Mouse (Mus musculus): ENCODE measurements around the gene Mtor. TPM values are rescaled to one million over a fixed set of nuclear protein-coding genes. Genes with fewer than 3 reads are reported as not detected.

The Mtor gene
- polyA plus RNA-seq, 2 experiments = 18.0 to 18.5 TPM

DNA sequence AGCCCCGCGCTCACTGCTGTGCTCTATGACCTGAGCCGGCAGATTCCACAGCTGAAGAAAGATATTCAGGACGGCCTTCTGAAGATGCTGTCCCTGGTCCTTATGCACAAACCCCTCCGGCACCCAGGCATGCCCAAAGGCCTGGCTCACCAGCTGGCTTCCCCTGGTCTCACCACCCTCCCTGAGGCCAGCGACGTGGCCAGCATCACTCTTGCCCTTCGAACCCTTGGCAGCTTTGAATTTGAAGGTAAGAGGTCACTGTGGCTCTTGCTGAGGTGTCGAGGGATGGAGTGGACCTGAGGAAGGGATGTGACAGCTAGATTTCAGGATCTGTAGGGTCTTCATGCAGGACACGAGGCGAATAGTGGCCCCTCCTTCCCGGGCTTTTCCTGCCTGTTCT, 15.9 kb downstream of the Mtor start:
- Histone ChIP-seq H3K4me2 (replicated peaks; ENCODE audit: low read depth, low read length, severe bottlenecking) (no peak overlapping the region), H3K27ac (replicated peaks; ENCODE audit: low read depth, low read length) (no peak overlapping the region), H3K9ac (ENCODE audit: low read depth, low read length, severe bottlenecking) (no peak overlapping the region), H3K4me3 (replicated peaks; ENCODE audit: low read length) (no peak overlapping the region), H3K4me1 (ENCODE audit: control insufficient read depth, insufficient read depth, low read length) (no peaks in the 10 kb centered on the region), H3K9me3 (ENCODE audit: control insufficient read depth, low read length) (no peaks in the 10 kb centered on the region), H3K36me3 (ENCODE audit: control insufficient read depth, insufficient read depth, low read length) (peaks cover 88% of the 10 kb centered on the region), H3K27me3 (ENCODE audit: control insufficient read depth, insufficient read depth, low read length) (no peaks in the 10 kb centered on the region)
- 95% methylated on average over 12 of the region's 12 CpGs for WGBS
- DNase-seq (ENCODE audit: low spot score) (no peak), ATAC-seq (ENCODE audit: low FRiP score, low read depth) (no peak)
- no peak for TF ChIP-seq POLR2A (IDR thresholded peaks at IDR 0.05; ENCODE audit: borderline replicate concordance, extremely low read depth, insufficient read depth, insufficient read length)

DNA sequence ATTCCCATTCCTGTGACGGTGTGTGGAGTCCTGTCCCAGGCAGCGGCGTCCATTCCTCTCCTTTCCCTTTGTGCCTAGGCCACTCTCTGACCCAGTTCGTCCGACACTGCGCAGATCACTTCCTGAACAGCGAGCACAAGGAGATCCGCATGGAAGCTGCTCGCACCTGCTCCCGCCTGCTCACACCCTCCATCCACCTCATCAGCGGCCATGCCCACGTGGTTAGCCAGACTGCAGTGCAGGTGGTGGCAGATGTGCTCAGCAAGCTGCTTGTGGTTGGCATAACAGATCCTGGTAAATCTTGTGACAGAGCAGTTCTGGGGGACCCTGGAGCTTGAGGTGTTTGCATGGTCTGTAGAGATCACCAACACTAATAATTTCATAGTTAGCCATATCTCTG, 16.5 kb downstream of the Mtor start:
- Histone ChIP-seq H3K4me3 (replicated peaks; ENCODE audit: low read length) (no peak overlapping the region), H3K4me1 (ENCODE audit: control insufficient read depth, insufficient read depth, low read length) (no peaks in the 10 kb centered on the region), H3K4me2 (replicated peaks; ENCODE audit: low read depth, low read length, severe bottlenecking) (no peak overlapping the region), H3K9me3 (ENCODE audit: control insufficient read depth, low read length) (no peaks in the 10 kb centered on the region), H3K9ac (ENCODE audit: low read depth, low read length, severe bottlenecking) (no peak overlapping the region), H3K27me3 (ENCODE audit: control insufficient read depth, insufficient read depth, low read length) (no peaks in the 10 kb centered on the region), H3K27ac (replicated peaks; ENCODE audit: low read depth, low read length) (no peak overlapping the region), H3K36me3 (ENCODE audit: control insufficient read depth, insufficient read depth, low read length) (peaks cover 89% of the 10 kb centered on the region)
- TF ChIP-seq POLR2A (IDR thresholded peaks at IDR 0.05; ENCODE audit: borderline replicate concordance, extremely low read depth, insufficient read depth, insufficient read length) = no peak
- ATAC-seq (ENCODE audit: low FRiP score, low read depth) (no peak), DNase-seq (ENCODE audit: low spot score) (no peak)
- 97% methylated on average over 12 of the region's 12 CpGs for WGBS

DNA sequence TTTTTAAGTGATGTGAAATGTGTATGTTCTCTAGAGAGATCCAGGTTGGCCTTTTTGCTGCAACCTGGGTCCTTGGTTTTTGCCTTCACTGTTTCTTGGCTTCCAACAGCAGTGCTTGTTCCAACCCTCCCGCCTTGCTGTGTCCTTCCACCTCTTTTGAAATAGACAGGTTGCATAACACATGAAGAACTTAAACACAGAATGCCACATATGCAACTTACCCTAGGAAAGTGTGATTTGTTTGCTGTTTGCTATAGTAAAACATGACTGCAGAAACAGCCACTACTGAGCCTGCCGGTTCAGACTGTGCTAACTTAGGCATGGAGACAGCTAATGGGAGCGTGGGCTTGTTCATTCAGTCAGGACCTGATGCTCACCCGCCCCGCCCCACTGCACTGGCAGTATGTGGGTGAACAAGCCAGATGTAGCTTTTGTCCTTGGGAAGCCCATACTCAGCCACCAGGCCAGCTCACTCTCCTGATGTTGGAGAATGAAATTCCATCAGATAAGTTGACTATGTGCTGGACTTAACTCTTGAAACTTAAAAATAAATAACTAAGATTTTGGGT, 18.2 kb downstream of the Mtor start:
- Histone ChIP-seq H3K4me3 (replicated peaks; ENCODE audit: low read length) (no peak overlapping the region), H3K4me1 (ENCODE audit: control insufficient read depth, insufficient read depth, low read length) (peaks cover 5% of the 10 kb centered on the region; the same call in 1 of the 2 replicates), H3K36me3 (ENCODE audit: control insufficient read depth, insufficient read depth, low read length) (peaks cover 91% of the 10 kb centered on the region), H3K27ac (replicated peaks; ENCODE audit: low read depth, low read length) (no peak overlapping the region), H3K27me3 (ENCODE audit: control insufficient read depth, insufficient read depth, low read length) (no peaks in the 10 kb centered on the region), H3K9ac (ENCODE audit: low read depth, low read length, severe bottlenecking) (no peak overlapping the region), H3K9me3 (ENCODE audit: control insufficient read depth, low read length) (no peaks in the 10 kb centered on the region), H3K4me2 (replicated peaks; ENCODE audit: low read depth, low read length, severe bottlenecking) (no peak overlapping the region)
- DNase-seq (ENCODE audit: low spot score) (no peak), ATAC-seq (ENCODE audit: low FRiP score, low read depth) (no peak)
- WGBS = 92% methylated on average over 5 of the region's 5 CpGs
- no peak for TF ChIP-seq POLR2A (IDR thresholded peaks at IDR 0.05; ENCODE audit: borderline replicate concordance, extremely low read depth, insufficient read depth, insufficient read length)

DNA sequence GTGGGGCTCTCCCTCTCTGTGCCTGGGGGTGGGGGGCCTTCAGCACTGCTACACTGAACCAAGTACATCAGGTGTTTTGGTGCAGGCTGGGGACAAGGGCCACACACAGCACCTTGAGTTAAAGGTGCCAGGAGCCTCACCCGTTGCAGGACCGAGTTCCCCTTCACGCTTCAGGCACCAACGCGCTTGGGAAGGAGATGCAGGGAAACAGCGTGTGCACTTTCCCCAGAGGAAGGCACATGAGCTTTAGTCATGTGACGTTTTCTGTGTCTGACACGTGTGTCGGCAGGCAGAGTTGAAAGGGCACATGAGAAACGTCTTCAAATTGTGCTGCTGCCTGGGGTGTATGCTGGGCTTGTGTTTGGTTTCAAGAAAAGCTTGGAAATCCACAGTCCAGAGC, 20.0 kb downstream of the Mtor start:
- no peak for ATAC-seq (ENCODE audit: low FRiP score, low read depth)
- Histone ChIP-seq H3K27me3 (ENCODE audit: control insufficient read depth, insufficient read depth, low read length) (no peaks in the 10 kb centered on the region), H3K9me3 (ENCODE audit: control insufficient read depth, low read length) (no peaks in the 10 kb centered on the region)

DNA sequence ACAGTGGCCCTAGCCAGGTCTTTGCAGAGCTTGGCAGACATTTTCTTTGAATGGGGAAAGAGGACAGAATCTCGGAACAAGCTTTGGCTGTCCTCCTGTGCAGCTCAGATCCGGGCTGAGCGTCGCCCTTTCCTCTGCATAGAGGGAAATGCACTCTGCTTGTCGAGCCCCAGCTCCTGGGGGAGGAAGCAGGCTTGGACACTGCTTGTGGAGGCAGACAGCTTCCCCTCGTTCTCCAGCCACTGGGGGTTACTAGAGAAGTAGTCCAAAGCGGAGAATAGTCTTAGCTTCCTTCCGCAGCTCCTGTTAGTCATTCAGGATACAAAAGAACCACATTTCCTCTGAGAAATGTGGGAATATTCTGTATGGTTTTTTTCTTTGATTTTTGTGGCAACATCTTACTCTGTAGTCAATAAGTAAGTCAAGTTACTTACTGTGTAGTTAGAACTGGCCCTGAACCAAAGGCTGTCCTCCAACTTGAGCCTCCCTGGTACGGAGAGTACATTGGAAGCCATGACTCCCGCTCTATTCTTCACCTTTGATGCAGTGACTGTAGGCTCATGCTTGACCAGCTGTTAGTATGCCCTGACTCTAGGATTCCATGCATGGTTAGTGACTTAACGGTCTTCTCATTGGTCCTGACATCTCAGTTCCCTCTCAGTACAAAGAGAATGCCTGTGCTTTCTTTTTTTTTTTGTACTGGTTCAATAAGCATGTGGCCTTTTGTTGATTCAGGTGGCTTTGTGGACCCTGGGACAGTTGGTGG, 21.3 kb downstream of the Mtor start:
- Histone ChIP-seq H3K4me2 (replicated peaks; ENCODE audit: low read depth, low read length, severe bottlenecking) (no peak overlapping the region), H3K27me3 (ENCODE audit: control insufficient read depth, insufficient read depth, low read length) (no peaks in the 10 kb centered on the region), H3K9ac (ENCODE audit: low read depth, low read length, severe bottlenecking) (no peak overlapping the region), H3K4me1 (ENCODE audit: control insufficient read depth, insufficient read depth, low read length) (peaks cover 10% of the 10 kb centered on the region), H3K9me3 (ENCODE audit: control insufficient read depth, low read length) (no peaks in the 10 kb centered on the region), H3K36me3 (ENCODE audit: control insufficient read depth, insufficient read depth, low read length) (peaks cover 88% of the 10 kb centered on the region), H3K27ac (replicated peaks; ENCODE audit: low read depth, low read length) (no peak overlapping the region), H3K4me3 (replicated peaks; ENCODE audit: low read length) (no peak overlapping the region)
- TF ChIP-seq POLR2A (IDR thresholded peaks at IDR 0.05; ENCODE audit: borderline replicate concordance, extremely low read depth, insufficient read depth, insufficient read length) = no peak
- no peak for ATAC-seq (ENCODE audit: low FRiP score, low read depth)
- WGBS = 89% methylated on average over 11 of the region's 11 CpGs
- DNase-seq (ENCODE audit: low spot score) = no peak

More for the DNA sequence above, 20.0 kb downstream of the Mtor start:
- 91% methylated on average over 10 of the region's 10 CpGs for WGBS
- H3K4me1 ChIP-seq (ENCODE audit: control insufficient read depth, insufficient read depth, low read length) = peaks cover 10% of the 10 kb centered on the region
- no peak overlapping the region for H3K9ac ChIP-seq (ENCODE audit: low read depth, low read length, severe bottlenecking)
- no peak overlapping the region for H3K4me2 ChIP-seq (replicated peaks; ENCODE audit: low read depth, low read length, severe bottlenecking)
- DNase-seq (ENCODE audit: low spot score) = no peak
- peaks cover 95% of the 10 kb centered on the region for H3K36me3 ChIP-seq (ENCODE audit: control insufficient read depth, insufficient read depth, low read length)
- no peak for TF ChIP-seq POLR2A (IDR thresholded peaks at IDR 0.05; ENCODE audit: borderline replicate concordance, extremely low read depth, insufficient read depth, insufficient read length)
- H3K27ac ChIP-seq (replicated peaks; ENCODE audit: low read depth, low read length) = no peak overlapping the region
- H3K4me3 ChIP-seq (replicated peaks; ENCODE audit: low read length) = no peak overlapping the region

Data from limb, embryonic 14.5 days (tissue).